Mouse (Mus musculus) bone marrow, adult 2 months (tissue): ENCODE data around the gene Slc26a10. TPM values are rescaled to one million over a fixed set of nuclear protein-coding genes. Genes with fewer than 3 reads are reported as not detected.
A peak's percentile ranks its signal among the peaks of the same experiment; 100 is the strongest.

Experiments used
- H3K27ac ChIP-seq: fragments of 200-500 bp; 2 replicates; pipeline ENCODE4 v1.5.1; 2012; ENCODE audit warnings: low read depth, mild to moderate bottlenecking, control low read depth, inconsistent platforms, low read length; ENCODE audit not compliant: control insufficient read depth, poor library complexity, insufficient read depth
- H3K4me1 ChIP-seq: fragments of 200-500 bp; 2 replicates; pipeline ENCODE4 v1.6.1; 2011; ENCODE audit warnings: low read length; ENCODE audit not compliant: control insufficient read depth, insufficient read depth
- H3K4me3 ChIP-seq: fragments of 200-500 bp; replicated peaks from 2 replicates; pipeline ENCODE3; 2011; ENCODE audit warnings: mild to moderate bottlenecking, low read depth, low read length, control low read depth; ENCODE audit not compliant: control insufficient read depth
- CTCF ChIP-seq: fragments of 200-500 bp; IDR thresholded peaks from 2 replicates; pipeline ENCODE4 v1.5.1; 2011; ENCODE audit warnings: low read length, control low read depth; ENCODE audit not compliant: control insufficient read depth, insufficient read depth
- POLR2A ChIP-seq: fragments of 200-500 bp; IDR thresholded peaks from 2 replicates; pipeline ENCODE4 v1.6.1; 2011; ENCODE audit warnings: low read depth, mild to moderate bottlenecking, control low read depth, low read length, borderline replicate concordance; ENCODE audit not compliant: control insufficient read depth
- WGBS: fragments of 180-500 bp; shearing (Covaris S2); methylation state at CpG from one replicate; pipeline ENCODE4 v1.1.7; 2018; 5-methylcytosine and 5-hydroxymethylcytosine counted together
- polyA plus RNA-seq: library from polyadenylated mRNA; stranded (reverse); fragments of >200 nt; gene quantifications from 2 replicates; pipeline ENCODE4 v1.2.4, GENCODE M21; 2011; ENCODE audit warnings: low replicate concordance; ENCODE audit not compliant: missing spikeins, insufficient read depth, insufficient read length

Gene Slc26a10
- polyA plus RNA-seq, 1 experiment = not detected

DNA sequence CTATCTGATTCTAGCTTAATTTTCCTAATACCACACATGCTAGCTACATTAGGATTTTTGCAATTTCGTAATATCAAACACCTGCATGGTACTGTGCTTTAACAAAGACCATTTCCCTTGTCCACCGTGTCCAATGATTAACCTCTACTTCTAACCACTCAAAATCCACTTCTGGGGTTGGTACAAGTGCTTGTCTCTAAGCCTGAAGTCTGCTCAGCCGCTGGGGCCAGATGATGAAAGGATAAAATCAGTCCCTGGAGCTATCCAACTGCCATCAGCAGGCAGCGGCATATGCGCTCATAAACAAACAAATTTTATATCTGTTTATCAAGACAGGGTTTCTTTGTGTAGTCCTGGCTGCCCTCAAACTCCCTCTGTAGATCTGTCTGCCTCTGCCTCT, 24.1 kb upstream of the Slc26a10 start:
- 60% methylated on average over 5 of the region's 5 CpGs for WGBS
- H3K4me1 ChIP-seq = no peaks in the 10 kb centered on the region; the same call in 1 of the 2 replicates
- no peak overlapping the region for H3K4me3 ChIP-seq
- H3K27ac ChIP-seq = peak overlapping the region; percentile 62; the same call in 1 of the 2 replicates
- TF ChIP-seq CTCF (no peak), POLR2A (no peak)

DNA sequence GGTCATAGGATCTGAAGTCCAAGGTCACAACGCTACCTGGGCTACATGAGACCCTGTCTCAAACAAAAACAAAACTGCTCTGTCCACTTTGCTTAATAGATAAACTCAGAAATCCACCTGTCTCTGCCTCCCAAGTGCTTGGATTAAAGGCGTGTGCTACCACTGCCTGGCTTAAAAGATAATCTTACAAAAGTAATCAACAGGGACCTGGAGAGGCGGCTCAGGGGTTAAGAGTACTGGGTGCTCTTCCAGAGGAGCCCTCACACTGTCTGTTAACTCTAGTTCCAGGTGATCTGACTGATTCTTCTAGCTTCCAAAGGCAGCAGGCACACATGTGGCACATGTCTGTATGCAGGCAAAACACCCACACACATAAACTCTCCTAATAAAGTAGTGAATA, 22.7 kb upstream of the Slc26a10 start:
- Histone ChIP-seq H3K4me3 (no peak overlapping the region), H3K4me1 (no peaks in the 10 kb centered on the region; the same call in 1 of the 2 replicates)

DNA sequence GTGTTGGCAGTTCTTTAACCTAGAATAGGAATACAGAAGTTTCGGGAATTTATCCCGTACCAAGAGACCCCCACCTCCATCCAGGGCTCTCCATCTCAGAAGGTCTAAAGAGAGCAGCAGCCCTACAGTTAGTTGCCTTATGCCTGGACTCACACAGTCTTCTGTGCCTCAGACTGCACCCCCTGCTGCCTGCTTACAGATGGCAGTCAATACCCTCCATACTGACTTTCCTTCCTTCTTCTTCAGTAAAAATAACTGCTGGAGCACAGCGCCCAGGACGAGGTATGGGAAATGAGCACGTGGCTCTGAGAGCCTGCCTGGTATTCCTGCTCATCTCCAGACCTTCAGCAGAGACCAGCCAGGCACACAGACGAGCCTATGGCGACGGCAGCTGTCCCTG, 19.8 kb upstream of the Slc26a10 start:
- Histone ChIP-seq H3K4me3 (no peak overlapping the region), H3K27ac (no peak overlapping the region), H3K4me1 (no peaks in the 10 kb centered on the region; the same call in 1 of the 2 replicates)
- TF ChIP-seq POLR2A (no peak), CTCF (no peak)
- WGBS = 87% methylated on average over 8 of the region's 8 CpGs

More for the DNA sequence above, 22.7 kb upstream of the Slc26a10 start:
- WGBS = 70% methylated on average over 3 of the region's 3 CpGs
- TF ChIP-seq POLR2A (no peak), CTCF (no peak)
- H3K27ac ChIP-seq = peak overlapping the region; percentile 77

DNA sequence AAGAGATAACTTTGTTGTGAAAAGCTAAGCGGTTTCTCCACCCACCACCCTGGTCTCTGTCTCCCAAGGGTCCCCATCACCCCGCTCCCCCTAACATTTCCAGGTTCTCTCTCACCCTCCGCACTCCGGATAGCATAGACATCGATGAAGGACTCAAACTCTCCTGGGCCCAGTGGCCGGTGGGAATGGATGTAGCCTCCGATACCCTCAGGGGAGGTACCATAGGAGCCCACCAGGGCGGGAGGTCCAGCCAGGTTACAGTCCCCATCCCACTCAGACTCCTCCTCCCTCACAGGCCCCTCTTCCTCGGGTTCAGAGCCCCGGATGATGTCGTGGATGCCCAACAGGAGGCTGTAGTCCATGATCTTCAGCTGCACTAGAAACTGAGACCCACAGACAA, 19.0 kb upstream of the Slc26a10 start:
- no peak for TF ChIP-seq CTCF
- no peak for TF ChIP-seq POLR2A
- no peaks in the 10 kb centered on the region for H3K4me1 ChIP-seq
- 97% methylated on average over 11 of the region's 11 CpGs for WGBS
- no peak overlapping the region for H3K27ac ChIP-seq
- H3K4me3 ChIP-seq = no peak overlapping the region

DNA sequence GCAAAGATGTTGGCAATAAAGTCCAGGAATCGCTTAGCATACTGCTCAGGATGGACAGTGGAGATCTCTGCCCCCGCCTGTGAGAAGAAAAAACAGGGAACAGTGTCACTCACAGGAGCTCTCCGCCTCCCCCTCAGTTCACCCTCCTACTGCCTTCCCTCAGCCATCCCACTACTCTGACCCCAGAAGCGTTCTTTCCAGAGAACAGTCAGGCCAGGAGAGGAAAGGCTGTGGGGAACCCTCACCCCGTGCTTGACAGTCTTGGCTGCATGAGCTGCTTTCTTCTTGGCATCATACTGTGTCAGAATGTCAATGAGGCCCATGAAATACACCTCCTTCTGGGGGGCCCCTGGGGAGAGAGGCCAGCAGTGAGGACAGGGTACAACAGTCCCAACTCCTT, 18.6 kb upstream of the Slc26a10 start:
- H3K4me3 ChIP-seq = no peak overlapping the region
- no peaks in the 10 kb centered on the region; the same call in 1 of the 2 replicates for H3K4me1 ChIP-seq
- H3K27ac ChIP-seq = no peak overlapping the region; the same call in 1 of the 2 replicates
- WGBS = 85% methylated on average over 5 of the region's 5 CpGs
- TF ChIP-seq CTCF = no peak
- TF ChIP-seq POLR2A = no peak

DNA sequence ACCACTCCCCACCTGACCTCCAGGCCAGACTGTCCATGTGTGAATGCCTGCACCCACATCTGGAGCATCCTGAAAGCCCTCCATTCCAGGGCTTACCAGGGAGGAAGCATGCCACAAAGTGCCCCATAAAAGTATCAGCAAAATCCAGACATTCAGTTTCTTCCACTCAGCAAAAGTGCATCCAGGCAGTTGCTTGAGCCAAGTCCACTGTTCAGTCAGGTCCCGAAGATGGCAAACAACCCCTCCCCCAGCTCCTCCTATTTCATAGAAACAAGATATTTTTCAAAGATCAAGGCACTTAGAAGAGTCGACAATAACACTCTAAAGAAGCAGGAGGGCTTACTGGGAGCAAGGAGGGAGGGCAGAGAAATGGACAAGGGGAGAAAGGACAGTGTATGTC, 18.0 kb upstream of the Slc26a10 start:
- H3K4me1 ChIP-seq = no peaks in the 10 kb centered on the region; the same call in 1 of the 2 replicates
- H3K4me3 ChIP-seq = no peak overlapping the region
- no peak for TF ChIP-seq POLR2A
- TF ChIP-seq CTCF = no peak
- no peak overlapping the region for H3K27ac ChIP-seq
- WGBS = 75% methylated on average over 2 of the region's 2 CpGs

DNA sequence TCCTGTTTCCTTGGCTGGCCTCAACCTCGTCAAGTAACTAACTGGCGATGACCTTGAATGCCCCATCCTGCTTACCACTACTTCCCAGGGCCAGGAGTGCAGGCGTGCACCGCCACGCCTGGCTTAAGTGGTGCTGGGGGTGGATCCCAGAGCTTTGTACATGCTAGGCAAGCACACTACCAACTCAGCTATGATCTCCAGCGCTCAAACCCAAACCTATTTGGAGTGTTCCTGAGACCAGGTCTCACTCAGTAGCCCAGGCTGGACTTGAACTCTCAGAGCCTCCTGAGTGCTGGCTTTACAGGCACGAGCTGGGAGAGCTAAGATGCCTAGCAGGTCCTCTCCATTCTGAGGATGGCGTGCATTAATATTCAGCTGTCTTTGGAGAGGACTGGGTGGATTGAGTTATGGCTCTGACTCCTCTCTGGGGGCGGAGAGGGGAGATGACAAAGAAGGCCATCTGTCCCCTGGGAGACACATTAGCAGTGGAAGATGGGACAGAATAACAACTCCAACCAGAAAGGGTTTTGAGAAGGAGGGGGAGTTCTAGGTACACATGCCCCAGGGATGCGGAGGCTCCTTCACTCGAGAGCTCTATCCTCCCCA, 17.2 kb upstream of the Slc26a10 start:
- no peak overlapping the region for H3K27ac ChIP-seq
- WGBS = 86% methylated on average over 11 of the region's 11 CpGs
- no peaks in the 10 kb centered on the region; the same call in 1 of the 2 replicates for H3K4me1 ChIP-seq
- TF ChIP-seq CTCF (no peak), POLR2A (no peak)
- H3K4me3 ChIP-seq = no peak overlapping the region

DNA sequence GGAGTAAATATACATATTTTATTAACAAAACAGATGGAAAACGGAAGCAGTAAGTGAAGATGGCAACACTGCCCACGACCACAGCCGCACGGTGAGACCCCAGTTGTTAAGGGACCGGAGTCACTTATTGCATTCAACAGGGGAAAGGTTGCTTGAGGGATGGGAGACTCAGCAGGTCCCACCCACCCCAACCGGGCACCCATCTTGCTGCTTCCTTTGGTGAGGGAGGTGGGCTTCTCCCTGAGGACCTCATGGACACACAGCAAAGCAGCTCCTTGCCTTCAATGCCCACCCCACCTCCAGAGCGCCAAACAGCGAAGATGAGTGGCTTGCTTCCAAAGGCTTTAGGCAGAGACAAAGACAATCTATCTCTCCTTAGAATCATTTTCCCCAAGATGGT, 16.7 kb upstream of the Slc26a10 start:
- WGBS = 91% methylated on average over 8 of the region's 8 CpGs
- Histone ChIP-seq H3K27ac (no peak overlapping the region), H3K4me3 (no peak overlapping the region), H3K4me1 (no peaks in the 10 kb centered on the region; the same call in 1 of the 2 replicates)
- TF ChIP-seq POLR2A (no peak), CTCF (no peak)
